Mouse (Mus musculus) MEL (cell line): Measurements from ENCODE around the gene 6330403K07Rik. TPM values are rescaled to one million over a fixed set of nuclear protein-coding genes. Genes with fewer than 3 reads are reported as not detected.

Experiments
- DNase-seq: peaks from one replicate; pipeline ENCODE4 v3.0.0; 2011; ENCODE audit warnings: low read depth, low spot score
- H3K27ac ChIP-seq: 2 replicates; pipeline ENCODE4 v1.5.1; 2012; ENCODE audit warnings: low read depth, mild to moderate bottlenecking, control low read depth, low read length, moderate library complexity; ENCODE audit not compliant: control insufficient read depth
- H3K27me3 ChIP-seq, 2 experiments: fragments of 150-350 bp in 1 of 2; sonication (generic) in 1 of 2; 2 replicates each; pipeline ENCODE4 v1.6.1; 2012; ENCODE audit warnings: low read length in 2 of 2, mild to moderate bottlenecking in 2 of 2, improper control_type of control experiment in 1 of 2, moderate library complexity in 1 of 2; ENCODE audit not compliant: insufficient read depth in 2 of 2, control insufficient read depth in 1 of 2
- H3K36me3 ChIP-seq, 2 experiments: 2 replicates each; pipeline ENCODE4 v1.6.1; 2012 to 2014; ENCODE audit warnings: low read length in 2 of 2, improper control_type of control experiment in 1 of 2, inconsistent platforms in 1 of 2, mild to moderate bottlenecking in 1 of 2; ENCODE audit not compliant: insufficient read depth in 2 of 2, control insufficient read depth in 1 of 2
- H3K4me1 ChIP-seq, 2 experiments: fragments of 150-350 bp in 1 of 2; sonication (generic) in 1 of 2; 2 replicates each; pipeline ENCODE4 v1.6.1; 2012; ENCODE audit warnings: low read length in 2 of 2, improper control_type of control experiment in 1 of 2, mild to moderate bottlenecking in 1 of 2; ENCODE audit not compliant: insufficient read depth in 2 of 2, control insufficient read depth in 1 of 2
- H3K4me3 ChIP-seq, 2 experiments: fragments of 150-350 bp in 1 of 2; sonication (generic) in 1 of 2; 2 replicates each; pipeline ENCODE4 v1.5.1; 2012; ENCODE audit warnings: low read depth in 2 of 2, low read length in 2 of 2, mild to moderate bottlenecking in 2 of 2, moderate library complexity in 2 of 2, control low read depth in 1 of 2, improper control_type of control experiment in 1 of 2; ENCODE audit not compliant: control insufficient read depth in 1 of 2, insufficient read depth in 1 of 2
- H3K79me2 ChIP-seq: 2 replicates; pipeline ENCODE4 v1.6.1; 2012; ENCODE audit warnings: mild to moderate bottlenecking, low read length, moderate library complexity; ENCODE audit not compliant: control insufficient read depth, poor library complexity, insufficient read depth
- H3K9ac ChIP-seq: 2 replicates; pipeline ENCODE4 v1.6.1; 2012; ENCODE audit warnings: low read depth, mild to moderate bottlenecking, control low read depth, low read length, moderate library complexity; ENCODE audit not compliant: control insufficient read depth, poor library complexity, severe bottlenecking
- H3K9me3 ChIP-seq: fragments of 150-350 bp; sonication (generic); replicated peaks from 2 replicates; pipeline ENCODE4 v1.6.1; 2012; ENCODE audit warnings: mild to moderate bottlenecking, low read length, improper control_type of control experiment, moderate library complexity; ENCODE audit not compliant: insufficient read depth
- CHD1 ChIP-seq: IDR thresholded peaks from 2 replicates; pipeline ENCODE4 v1.6.1; 2012; ENCODE audit warnings: low read depth, mild to moderate bottlenecking, inconsistent platforms, low read length, improper control_type of control experiment
- E2F4 ChIP-seq: IDR thresholded peaks from 2 replicates; pipeline ENCODE4 v1.6.1; 2011; ENCODE audit warnings: low read depth, low read length, improper control_type of control experiment, borderline replicate concordance
- EP300 ChIP-seq, 2 experiments: IDR thresholded peaks; 2 replicates each; pipeline ENCODE4 v1.6.1; 2011; ENCODE audit warnings: improper control_type of control experiment in 2 of 2, low read length in 2 of 2, low read depth in 1 of 2, mild to moderate bottlenecking in 1 of 2
- GABPA ChIP-seq: IDR thresholded peaks from 2 replicates; pipeline ENCODE4 v1.6.1; 2012; ENCODE audit warnings: low read depth, mild to moderate bottlenecking, inconsistent platforms, low read length, improper control_type of control experiment, moderate library complexity
- GATA1 ChIP-seq: IDR thresholded peaks from 2 replicates; pipeline ENCODE4 v1.6.1; 2011; ENCODE audit warnings: low read depth, low read length, improper control_type of control experiment
- HCFC1 ChIP-seq: IDR thresholded peaks from 2 replicates; pipeline ENCODE4 v1.6.1; 2012; ENCODE audit warnings: low read depth, mild to moderate bottlenecking, inconsistent platforms, low read length, improper control_type of control experiment, moderate library complexity
- MAFK ChIP-seq: IDR thresholded peaks from 2 replicates; pipeline ENCODE4 v1.6.1; 2011; ENCODE audit warnings: low read depth, mild to moderate bottlenecking, low read length, improper control_type of control experiment, borderline replicate concordance
- MAX ChIP-seq: IDR thresholded peaks from 2 replicates; pipeline ENCODE4 v1.6.1; 2011; ENCODE audit warnings: low read length, improper control_type of control experiment
- MEF2A ChIP-seq: IDR thresholded peaks from 2 replicates; pipeline ENCODE4 v1.6.1; 2014; ENCODE audit warnings: low read depth, mild to moderate bottlenecking, inconsistent platforms, low read length, improper control_type of control experiment; ENCODE audit not compliant: poor library complexity, insufficient replicate concordance, severe bottlenecking; ENCODE audit errors: extremely low read depth
- MXI1 ChIP-seq: IDR thresholded peaks from 2 replicates; pipeline ENCODE4 v1.6.1; 2011; ENCODE audit warnings: mild to moderate bottlenecking, low read depth, low read length, improper control_type of control experiment
- MYB ChIP-seq: IDR thresholded peaks from 2 replicates; pipeline ENCODE4 v1.6.1; 2011; ENCODE audit warnings: mild to moderate bottlenecking, low read depth, low read length, improper control_type of control experiment
- NRF1 ChIP-seq: IDR thresholded peaks from 2 replicates; pipeline ENCODE4 v1.6.1; 2014; ENCODE audit warnings: low read depth, mild to moderate bottlenecking, inconsistent platforms, low read length, improper control_type of control experiment, moderate library complexity; ENCODE audit not compliant: poor library complexity, insufficient read depth, severe bottlenecking
- POLR2A ChIP-seq, 2 experiments: IDR thresholded peaks; 2 replicates each; pipeline ENCODE4 v1.6.1; 2011 to 2012; ENCODE audit warnings: low read length in 2 of 2, mild to moderate bottlenecking in 2 of 2, control low read depth in 1 of 2, improper control_type of control experiment in 1 of 2, low read depth in 1 of 2, moderate library complexity in 1 of 2; ENCODE audit not compliant: control insufficient read depth in 1 of 2, insufficient read depth in 1 of 2, poor library complexity in 1 of 2
- POLR2AphosphoS5 ChIP-seq: IDR thresholded peaks from 2 replicates; pipeline ENCODE4 v1.6.1; 2012; ENCODE audit warnings: low read depth, borderline replicate concordance, mild to moderate bottlenecking, inconsistent platforms, low read length, moderate library complexity, mixed read lengths
- TAL1 ChIP-seq: IDR thresholded peaks from 2 replicates; pipeline ENCODE4 v1.6.1; 2012; ENCODE audit warnings: mild to moderate bottlenecking, inconsistent platforms, low read length, moderate library complexity, mixed read lengths
- USF2 ChIP-seq, 2 experiments: IDR thresholded peaks; 2 replicates each; pipeline ENCODE4 v1.6.1; 2011 to 2012; ENCODE audit warnings: improper control_type of control experiment in 2 of 2, low read length in 2 of 2, borderline replicate concordance in 1 of 2, inconsistent platforms in 1 of 2, low read depth in 1 of 2, mild to moderate bottlenecking in 1 of 2; ENCODE audit not compliant: insufficient read depth in 1 of 2
- ZC3H11A ChIP-seq: IDR thresholded peaks from 2 replicates; pipeline ENCODE4 v1.6.1; 2012; ENCODE audit warnings: low read depth, mild to moderate bottlenecking, inconsistent platforms, low read length, improper control_type of control experiment
- ZMIZ1 ChIP-seq: IDR thresholded peaks from 2 replicates; pipeline ENCODE4 v1.6.1; 2012; ENCODE audit warnings: low read depth, mild to moderate bottlenecking, inconsistent platforms, low read length, improper control_type of control experiment, moderate library complexity
- ZNF384 ChIP-seq: IDR thresholded peaks from 2 replicates; pipeline ENCODE4 v1.6.1; 2012; ENCODE audit warnings: low read depth, mild to moderate bottlenecking, inconsistent platforms, low read length, improper control_type of control experiment
- polyA plus RNA-seq, 2 experiments: library from polyadenylated mRNA; stranded (reverse) in 1 of 2; unstranded in 1 of 2; fragments of >175 nt in 1 of 2; fragments of >200 nt in 1 of 2; gene quantifications; 2 replicates each; pipeline versions ENCODE4 v1.2.1 to v1.2.4; 2012; ENCODE audit warnings: low replicate concordance in 2 of 2, low read depth in 1 of 2; ENCODE audit not compliant: insufficient read length in 2 of 2, insufficient read depth in 1 of 2, missing spikeins in 1 of 2
- total RNA-seq: library from RNA; depleted of rRNA; stranded (reverse); fragments of 300-350 nt; gene quantifications from 2 replicates; pipeline ENCODE4 v1.2.3, GENCODE M21; 2012

The 6330403K07Rik gene
- total and polyA plus RNA-seq, 3 experiments: 0.15 to 0.82 TPM; not detected in 1

DNA sequence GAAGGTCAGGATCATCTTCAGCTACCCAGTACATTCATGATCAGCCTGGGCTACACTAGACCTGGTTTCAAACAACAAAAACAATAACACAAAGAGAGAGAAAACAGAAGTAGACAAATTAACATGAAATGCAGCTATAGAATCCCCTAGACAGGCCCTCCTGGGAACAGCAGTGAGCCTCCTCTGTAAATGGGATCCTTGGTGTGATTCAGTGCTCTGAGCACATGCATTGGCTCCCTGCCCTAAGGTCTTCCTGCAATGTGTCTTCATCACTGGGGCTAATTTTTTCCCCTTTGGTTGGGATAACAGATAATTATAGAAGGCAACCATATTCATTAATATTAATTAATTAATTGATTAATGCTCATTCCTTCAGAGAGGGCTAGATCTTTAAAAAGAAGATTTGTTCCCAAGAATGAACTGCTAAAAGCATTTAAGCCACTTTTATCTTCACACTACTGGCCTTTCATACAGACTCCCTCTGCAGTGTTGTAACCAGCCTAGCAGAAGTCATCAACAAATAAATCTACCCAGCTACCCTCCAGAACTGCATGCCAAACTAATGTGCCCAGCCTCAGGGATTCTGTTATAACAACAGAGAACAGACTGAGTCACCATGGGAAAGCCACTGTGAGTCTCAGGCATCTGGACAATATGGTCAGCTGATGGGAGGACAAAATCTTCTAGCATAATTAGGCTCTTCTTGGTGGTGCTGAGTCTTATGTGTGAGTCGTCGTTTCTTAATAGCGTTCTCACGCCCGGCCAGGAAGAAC lies 6.4 kb upstream of the 6330403K07Rik start:
- H3K4me1 ChIP-seq: peaks cover 0 to 3% of the 10 kb centered on the region in 2 experiments; a peak in 2 of 4 replicates
- H3K9ac ChIP-seq: no peak overlapping the region
- no peak for DNase-seq
- H3K9me3 ChIP-seq: no peaks in the 10 kb centered on the region
- H3K27ac ChIP-seq: no peak overlapping the region
- TF ChIP-seq ZMIZ1 (no peak), ZC3H11A (no peak), NRF1 (no peak), MAX (no peak), GATA1 (no peak), GABPA (no peak), TAL1 (no peak), HCFC1 (no peak), MEF2A (no peak), POLR2A (IDR thresholded peaks at IDR 0.05; ENCODE audit: control insufficient read depth in 1 of 2, insufficient read depth in 1 of 2, low read depth in 1 of 2, low read length in 2 of 2, poor library complexity in 1 of 2) (no peak), ZNF384 (no peak), MAFK (no peak), E2F4 (no peak), EP300 (IDR thresholded peaks at IDR 0.05; ENCODE audit: low read depth in 1 of 2, low read length in 2 of 2) (no peak), CHD1 (no peak), MXI1 (no peak), POLR2AphosphoS5 (no peak), USF2 (IDR thresholded peaks at IDR 0.05; ENCODE audit: borderline replicate concordance in 1 of 2, insufficient read depth in 1 of 2, low read depth in 1 of 2, low read length in 2 of 2) (no peak), MYB (no peak)
- no peak overlapping the region for H3K4me3 ChIP-seq
- H3K27me3 ChIP-seq: no peaks in the 10 kb centered on the region
- no peaks in the 10 kb centered on the region for H3K79me2 ChIP-seq
- no peaks in the 10 kb centered on the region for H3K36me3 ChIP-seq
